Mouse (Mus musculus): ENCODE data around the gene R3hdm4. TPM values are rescaled to one million over a fixed set of nuclear protein-coding genes. Genes with fewer than 3 reads are reported as not detected.

Gene R3hdm4
- total and polyA plus RNA-seq, 2 experiments, result 12.4 to 80.0 TPM

GRCm38 (mm10) chr10:79917532-79918100, 3.4 kb downstream of the R3hdm4 start:
- DNase-seq (ENCODE audit: extremely low read depth, low read depth, low spot score), result no peak
- 83% methylated on average over 5 of the region's 5 CpGs for WGBS
- Histone ChIP-seq H3K9ac (ENCODE audit: low read depth, low read length) (no peak overlapping the region), H3K36me3 (ENCODE audit: control insufficient read depth, insufficient read depth, low read length) (no peaks in the 10 kb centered on the region), H3K4me1 (ENCODE audit: control insufficient read depth, insufficient read depth, low read length) (peaks cover 4% of the 10 kb centered on the region), H3K79me2 (ENCODE audit: control insufficient read depth, insufficient read depth, low read length) (peaks cover 7% of the 10 kb centered on the region; the same call in 1 of the 2 replicates), H3K27ac (replicated peaks; ENCODE audit: insufficient read depth, low read depth, low read length) (no peak overlapping the region), H3K27me3 (ENCODE audit: control insufficient read depth, insufficient read depth, low read length) (peaks cover 12% of the 10 kb centered on the region), H3K4me3 (ENCODE audit: insufficient read depth, low read depth, low read length) (no peak overlapping the region)
- TF ChIP-seq CTCF (IDR thresholded peaks at IDR 0.05; ENCODE audit: low read depth, low read length), result no peak
- TF ChIP-seq POLR2A (IDR thresholded peaks at IDR 0.05; ENCODE audit: extremely low read depth, insufficient read depth, low read length), result no peak

GRCm38 (mm10) chr10:79916808-79917531, 4.0 kb downstream of the R3hdm4 start, which contains the start of gene Kiss1r:
Gene Kiss1r, plus strand, starts transcription at chr10:79916971.
- Histone ChIP-seq H3K27me3 (ENCODE audit: control insufficient read depth, insufficient read depth, low read length) (peaks cover 12% of the 10 kb centered on the region), H3K36me3 (ENCODE audit: control insufficient read depth, insufficient read depth, low read length) (no peaks in the 10 kb centered on the region), H3K4me1 (ENCODE audit: control insufficient read depth, insufficient read depth, low read length) (peaks cover 4% of the 10 kb centered on the region), H3K27ac (replicated peaks; ENCODE audit: insufficient read depth, low read depth, low read length) (peak within 1 kb of the TSS; percentile 51), H3K79me2 (ENCODE audit: control insufficient read depth, insufficient read depth, low read length) (peaks cover 7% of the 10 kb centered on the region; the same call in 1 of the 2 replicates), H3K4me3 (ENCODE audit: insufficient read depth, low read depth, low read length) (peak within 1 kb of the TSS; percentile 73), H3K9ac (ENCODE audit: low read depth, low read length) (peak within 1 kb of the TSS; percentile 87)
- WGBS, result 2% methylated on average over 42 of the region's 42 CpGs
- peak; percentile 45 for DNase-seq (ENCODE audit: extremely low read depth, low read depth, low spot score)
- TF ChIP-seq CTCF (IDR thresholded peaks at IDR 0.05; ENCODE audit: low read depth, low read length), result no peak
- TF ChIP-seq POLR2A (IDR thresholded peaks at IDR 0.05; ENCODE audit: extremely low read depth, insufficient read depth, low read length), result peak; percentile 90

DNA sequence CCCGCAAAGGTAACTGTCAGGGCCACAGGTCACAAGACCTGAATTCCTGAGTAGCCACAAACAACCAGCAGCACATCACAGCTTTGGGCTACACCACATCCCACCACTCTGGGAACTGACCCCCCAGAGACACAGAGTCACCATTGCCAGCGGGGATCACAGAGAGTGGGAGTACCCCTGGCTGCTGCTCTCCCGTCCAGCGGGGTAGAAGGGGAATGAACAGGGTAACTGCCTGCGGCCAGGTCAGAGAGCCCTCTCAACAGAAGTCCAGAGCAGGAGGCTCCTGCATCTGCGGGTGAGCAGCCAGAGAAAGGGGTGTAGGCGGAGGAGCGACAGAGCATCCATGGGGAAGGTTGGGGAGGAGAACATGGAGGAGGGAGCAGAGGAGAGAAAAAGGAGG, 4.9 kb downstream of the R3hdm4 start:
- WGBS, result 12% methylated on average over 8 of the region's 8 CpGs
- TF ChIP-seq POLR2A (IDR thresholded peaks at IDR 0.05; ENCODE audit: extremely low read depth, insufficient read depth, low read length) (no peak), CTCF (IDR thresholded peaks at IDR 0.05; ENCODE audit: low read depth, low read length) (no peak)
- H3K36me3 ChIP-seq (ENCODE audit: control insufficient read depth, insufficient read depth, low read length), result no peaks in the 10 kb centered on the region
- H3K4me3 ChIP-seq (ENCODE audit: insufficient read depth, low read depth, low read length), result peak overlapping the region; percentile 73
- DNase-seq (ENCODE audit: extremely low read depth, low read depth, low spot score), result no peak
- H3K9ac ChIP-seq (ENCODE audit: low read depth, low read length), result peak overlapping the region; percentile 87
- H3K4me1 ChIP-seq (ENCODE audit: control insufficient read depth, insufficient read depth, low read length), result peaks cover 4% of the 10 kb centered on the region
- H3K27me3 ChIP-seq (ENCODE audit: control insufficient read depth, insufficient read depth, low read length), result peaks cover 10% of the 10 kb centered on the region
- H3K27ac ChIP-seq (replicated peaks; ENCODE audit: insufficient read depth, low read depth, low read length), result no peak overlapping the region
- peaks cover 7% of the 10 kb centered on the region; the same call in 1 of the 2 replicates for H3K79me2 ChIP-seq (ENCODE audit: control insufficient read depth, insufficient read depth, low read length)

DNA sequence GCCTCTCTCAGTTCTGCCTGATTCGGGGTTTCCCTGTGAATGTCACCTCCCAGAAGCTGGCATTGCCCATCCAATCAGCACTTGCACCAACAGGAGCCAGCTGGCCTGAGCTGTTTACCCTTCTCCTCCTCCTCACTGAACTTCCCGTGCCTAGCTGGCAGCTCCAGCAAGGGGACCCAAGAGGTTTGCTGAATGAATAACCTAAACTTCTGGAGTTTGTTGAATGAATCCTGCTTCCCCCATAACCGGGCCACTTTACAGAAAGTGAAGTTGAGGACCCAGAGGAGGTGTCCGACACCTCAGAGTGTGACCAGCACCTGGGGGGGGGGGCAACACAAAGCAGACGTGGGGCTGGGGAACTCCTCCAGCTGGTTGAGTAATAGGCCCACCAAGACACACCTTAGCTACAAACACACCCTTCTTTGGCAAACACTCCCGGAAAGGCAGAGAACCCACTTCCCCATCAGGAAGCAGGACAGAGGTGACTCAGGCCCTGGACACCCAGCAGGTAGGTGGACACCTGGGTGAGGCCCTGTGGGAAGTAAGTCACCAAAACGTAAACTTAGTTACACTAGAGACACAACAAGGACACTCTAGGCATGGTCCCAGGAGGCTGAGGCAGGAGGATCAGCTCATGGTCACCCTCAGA, 5.9 kb downstream of the R3hdm4 start:
- TF ChIP-seq CTCF (IDR thresholded peaks at IDR 0.05; ENCODE audit: low read depth, low read length) (no peak), POLR2A (IDR thresholded peaks at IDR 0.05; ENCODE audit: extremely low read depth, insufficient read depth, low read length) (no peak)
- peaks cover under 1% of the 10 kb centered on the region; the same call in 1 of the 2 replicates for H3K27me3 ChIP-seq (ENCODE audit: control insufficient read depth, insufficient read depth, low read length)
- no peak overlapping the region for H3K4me3 ChIP-seq (ENCODE audit: insufficient read depth, low read depth, low read length)
- 53% methylated on average over 7 of the region's 7 CpGs for WGBS
- H3K36me3 ChIP-seq (ENCODE audit: control insufficient read depth, insufficient read depth, low read length), result no peaks in the 10 kb centered on the region
- no peak overlapping the region for H3K27ac ChIP-seq (replicated peaks; ENCODE audit: insufficient read depth, low read depth, low read length)
- no peak overlapping the region for H3K9ac ChIP-seq (ENCODE audit: low read depth, low read length)
- H3K4me1 ChIP-seq (ENCODE audit: control insufficient read depth, insufficient read depth, low read length), result peaks cover 4% of the 10 kb centered on the region
- peak; percentile 40 for DNase-seq (ENCODE audit: extremely low read depth, low read depth, low spot score)
- H3K79me2 ChIP-seq (ENCODE audit: control insufficient read depth, insufficient read depth, low read length), result peaks cover 7% of the 10 kb centered on the region; the same call in 1 of the 2 replicates

DNA sequence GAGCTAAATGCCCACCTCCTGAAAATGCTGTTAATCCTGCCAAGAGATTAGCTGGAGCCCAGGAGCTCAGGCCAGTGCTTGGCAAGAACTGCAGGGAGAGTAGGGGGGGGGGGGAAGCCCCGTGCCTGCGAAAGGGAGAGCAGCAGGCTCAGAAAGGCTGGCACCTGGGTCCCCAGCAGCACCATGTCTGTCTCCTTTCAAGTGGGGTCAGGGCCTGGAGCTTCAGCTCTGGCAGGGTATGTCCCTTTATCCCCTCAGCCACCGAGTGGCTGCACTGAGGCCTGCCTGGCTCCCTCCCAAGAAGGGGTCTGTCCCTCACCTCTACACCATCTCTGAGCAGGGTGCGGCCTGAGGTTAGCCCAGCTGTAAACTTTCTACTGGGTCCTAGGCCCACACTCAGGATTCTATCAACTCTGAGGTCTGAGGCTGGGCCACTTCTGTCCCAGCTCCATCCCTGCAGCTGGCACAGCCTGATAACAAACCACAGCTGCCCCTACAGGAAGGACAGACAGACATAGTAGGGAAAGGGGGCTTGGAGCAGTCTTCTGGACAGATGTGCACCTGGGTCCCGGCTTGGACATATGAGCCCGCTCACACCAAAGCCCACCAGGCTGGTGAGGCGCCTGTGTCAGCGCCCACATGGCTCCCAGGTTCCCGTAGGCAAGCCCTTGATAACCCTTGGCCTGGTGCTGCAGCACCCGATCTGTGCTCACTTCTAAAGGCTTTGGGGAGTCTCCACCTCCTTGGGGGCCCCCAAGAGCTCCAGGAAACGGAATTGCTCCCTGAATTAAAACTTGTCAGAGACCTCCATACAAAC, 6.7 kb downstream of the R3hdm4 start:
- H3K4me1 ChIP-seq (ENCODE audit: control insufficient read depth, insufficient read depth, low read length), result peaks cover 4% of the 10 kb centered on the region
- TF ChIP-seq CTCF (IDR thresholded peaks at IDR 0.05; ENCODE audit: low read depth, low read length), result no peak

More for the DNA sequence above, 6.7 kb downstream of the R3hdm4 start:
- Histone ChIP-seq H3K9ac (ENCODE audit: low read depth, low read length) (no peak overlapping the region), H3K79me2 (ENCODE audit: control insufficient read depth, insufficient read depth, low read length) (peaks cover 7% of the 10 kb centered on the region; the same call in 1 of the 2 replicates), H3K27ac (replicated peaks; ENCODE audit: insufficient read depth, low read depth, low read length) (no peak overlapping the region), H3K36me3 (ENCODE audit: control insufficient read depth, insufficient read depth, low read length) (no peaks in the 10 kb centered on the region), H3K4me3 (ENCODE audit: insufficient read depth, low read depth, low read length) (no peak overlapping the region), H3K27me3 (ENCODE audit: control insufficient read depth, insufficient read depth, low read length) (no peaks in the 10 kb centered on the region)
- no peak for DNase-seq (ENCODE audit: extremely low read depth, low read depth, low spot score)
- WGBS, result 82% methylated on average over 11 of the region's 11 CpGs

Data from liver, adult 2 months (tissue).